Mouse (Mus musculus) heart, postnatal 10 days (tissue): ENCODE data around the gene Magea3. TPM values are rescaled to one million over a fixed set of nuclear protein-coding genes. Genes with fewer than 3 reads are reported as not detected.
"Not testable (repeated sequence)": the region's sequence is repeated elsewhere in the genome, so short reads cannot be mapped to it uniquely, and the experiment has no call there.

ENCODE experiments used
- DNase-seq, 2 experiments: peaks; one replicate each; pipeline ENCODE4 v3.0.0; 2021
- intact Hi-C: fragments of 180-260 bp; cut with DNase I; formaldehyde crosslinking; loops from one replicate; pipeline ENCODE4 v1.15.1; 2025
- total RNA-seq, 2 experiments: library from RNA; stranded (reverse); gene quantifications; 2 replicates each; pipeline ENCODE4 v1.2.3; 2021

Magea3 gene
- total RNA-seq: not detected

DNA sequence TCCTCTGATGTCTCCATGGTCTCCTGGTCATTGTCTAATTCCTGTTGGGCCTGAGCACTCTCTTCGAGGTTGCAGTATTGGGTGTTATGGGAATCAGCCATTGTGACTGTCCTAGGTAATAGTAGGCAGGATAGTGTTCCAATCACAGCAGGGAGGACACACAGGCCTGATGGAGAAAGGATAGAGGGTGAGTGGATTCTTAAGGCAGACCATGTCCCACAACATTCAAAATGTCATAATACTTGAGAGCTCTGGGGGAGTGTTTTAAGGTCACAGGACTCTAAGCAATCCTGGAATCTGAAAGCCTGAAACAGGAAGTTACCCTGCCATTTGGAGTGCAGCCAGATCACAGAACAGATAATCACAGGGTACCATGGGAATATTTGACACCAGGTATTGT lies at the start of gene Magea3:
Gene Magea3, minus strand, starts transcription at position 101 of the 400 bp plus-strand sequence.
- DNase-seq, intact Hi-C loops: not testable (repeated sequence)

GRCm38 (mm10) chrX:154995750-154996149 lies 46.4 kb upstream of the Magea3 start, which contains the start of gene Magea8:
TSS of gene Magea8 (minus strand) at chrX:154995850.
- DNase-seq, intact Hi-C loops: not testable (repeated sequence)

DNA sequence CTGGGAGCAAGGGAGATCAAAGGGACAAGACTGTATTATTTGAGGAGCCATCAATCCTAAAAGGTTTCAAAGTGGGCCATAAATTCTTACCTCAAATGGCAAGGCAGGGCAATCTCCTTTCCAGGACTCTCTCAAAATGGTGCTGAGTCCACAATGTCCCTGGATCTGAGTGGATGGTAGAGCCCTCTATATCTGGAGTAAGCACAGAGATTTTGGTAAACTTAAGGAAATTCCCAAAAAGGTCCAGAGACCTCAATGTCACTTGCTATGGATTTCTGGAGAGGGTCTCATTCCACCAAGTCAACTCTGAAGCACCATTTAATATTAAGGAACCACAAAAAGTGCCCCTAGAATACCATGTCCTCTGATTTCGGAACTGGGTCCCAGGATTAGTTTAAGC lies 13.4 kb downstream of the Magea3 start, which contains the start of gene Magea6:
Gene Magea6, minus strand, starts transcription at position 101 of the 400 bp plus-strand sequence.
- intact Hi-C loops, DNase-seq: not testable (repeated sequence)

Other genes starting within 250 kb of the Magea3 start
- not detected for gene Cldn34b1, start 59.2 kb downstream of the Magea3 start, total RNA-seq
- gene Magea6, start 13.5 kb downstream of the Magea3 start, total RNA-seq: not detected
- gene Magea8, start 46.3 kb upstream of the Magea3 start, total RNA-seq: not detected
- gene Magea5, start 113.6 kb upstream of the Magea3 start, total RNA-seq: not detected
- not detected for gene Magea1, start 140.3 kb upstream of the Magea3 start, total RNA-seq
- not detected for gene Magea2, start 144.2 kb upstream of the Magea3 start, total RNA-seq
- not detected for gene Cldn34b2, start 178.9 kb upstream of the Magea3 start, total RNA-seq